Mouse (Mus musculus): Measurements from ENCODE around the gene Tmem50b. TPM values are rescaled to one million over a fixed set of nuclear protein-coding genes. Genes with fewer than 3 reads are reported as not detected.

Gene Tmem50b
- polyA plus RNA-seq, 1 experiment from 2014 or later = 34.7 TPM

GRCm38 (mm10) chr16:91565292-91565951 lies 32.2 kb downstream of the Tmem50b start:
- Histone ChIP-seq H3K4me3 (ENCODE audit: low read length) (no peak overlapping the region), H3K36me3 (ENCODE audit: control insufficient read depth, insufficient read depth, low read length) (peaks cover 24% of the 10 kb centered on the region; the same call in 1 of the 2 replicates), H3K9ac (ENCODE audit: low read depth, low read length) (no peak overlapping the region), H3K4me1 (ENCODE audit: control insufficient read depth, insufficient read depth, low read length) (no peaks in the 10 kb centered on the region), H3K27me3 (ENCODE audit: control insufficient read depth, insufficient read depth, low read length) (no peaks in the 10 kb centered on the region), H3K27ac (ENCODE audit: low read depth, low read length) (no peak overlapping the region), H3K9me3 (ENCODE audit: control insufficient read depth, low read length) (no peaks in the 10 kb centered on the region), H3K4me2 (replicated peaks; ENCODE audit: low read depth, low read length) (no peak overlapping the region)
- ATAC-seq (ENCODE audit: low FRiP score, low TSS enrichment) = no peak
- 72% methylated on average over 9 of the region's 9 CpGs for WGBS

GRCm38 (mm10) chr16:91564580-91565291 lies 32.9 kb downstream of the Tmem50b start:
- H3K36me3 ChIP-seq (ENCODE audit: control insufficient read depth, insufficient read depth, low read length) = peaks cover 31% of the 10 kb centered on the region
- H3K27ac ChIP-seq (ENCODE audit: low read depth, low read length) = no peak overlapping the region
- no peaks in the 10 kb centered on the region for H3K9me3 ChIP-seq (ENCODE audit: control insufficient read depth, low read length)
- H3K27me3 ChIP-seq (ENCODE audit: control insufficient read depth, insufficient read depth, low read length) = no peaks in the 10 kb centered on the region
- H3K4me2 ChIP-seq (replicated peaks; ENCODE audit: low read depth, low read length) = no peak overlapping the region
- H3K4me1 ChIP-seq (ENCODE audit: control insufficient read depth, insufficient read depth, low read length) = no peaks in the 10 kb centered on the region
- no peak overlapping the region for H3K9ac ChIP-seq (ENCODE audit: low read depth, low read length)
- ATAC-seq (ENCODE audit: low FRiP score, low TSS enrichment) = no peak
- 65% methylated on average over 4 of the region's 4 CpGs for WGBS
- no peak overlapping the region for H3K4me3 ChIP-seq (ENCODE audit: low read length)

GRCm38 (mm10) chr16:91561541-91562457 lies 35.8 kb downstream of the Tmem50b start:
- Histone ChIP-seq H3K9ac (ENCODE audit: low read depth, low read length) (no peak overlapping the region), H3K36me3 (ENCODE audit: control insufficient read depth, insufficient read depth, low read length) (peaks cover 45% of the 10 kb centered on the region), H3K4me3 (ENCODE audit: low read length) (no peak overlapping the region), H3K4me2 (replicated peaks; ENCODE audit: low read depth, low read length) (no peak overlapping the region), H3K9me3 (ENCODE audit: control insufficient read depth, low read length) (no peaks in the 10 kb centered on the region), H3K4me1 (ENCODE audit: control insufficient read depth, insufficient read depth, low read length) (peaks cover 4% of the 10 kb centered on the region; the same call in 1 of the 2 replicates), H3K27me3 (ENCODE audit: control insufficient read depth, insufficient read depth, low read length) (no peaks in the 10 kb centered on the region), H3K27ac (ENCODE audit: low read depth, low read length) (no peak overlapping the region)
- no peak for ATAC-seq (ENCODE audit: low FRiP score, low TSS enrichment)
- WGBS = 78% methylated on average over 38 of the region's 38 CpGs

GRCm38 (mm10) chr16:91561099-91561498 lies 36.5 kb downstream of the Tmem50b start:
- 59% methylated on average over 9 of the region's 9 CpGs for whole genome bisulfite sequencing
- H3K36me3 ChIP-seq (ENCODE audit: control insufficient read depth, insufficient read depth, low read length) = peaks cover 45% of the 10 kb centered on the region
- H3K27me3 ChIP-seq (ENCODE audit: control insufficient read depth, insufficient read depth, low read length) = no peaks in the 10 kb centered on the region
- H3K9me3 ChIP-seq (ENCODE audit: control insufficient read depth, low read length) = no peaks in the 10 kb centered on the region
- H3K4me1 ChIP-seq (ENCODE audit: control insufficient read depth, insufficient read depth, low read length) = peaks cover 8% of the 10 kb centered on the region; the same call in 1 of the 2 replicates
- H3K4me3 ChIP-seq (ENCODE audit: low read length) = no peak overlapping the region
- H3K9ac ChIP-seq (ENCODE audit: low read depth, low read length) = no peak overlapping the region
- ATAC-seq (ENCODE audit: low FRiP score, low TSS enrichment) = no peak
- no peak overlapping the region for H3K4me2 ChIP-seq (replicated peaks; ENCODE audit: low read depth, low read length)
- no peak overlapping the region for H3K27ac ChIP-seq (ENCODE audit: low read depth, low read length)

GRCm38 (mm10) chr16:91557693-91558092 lies 39.9 kb downstream of the Tmem50b start:
- peaks cover 42% of the 10 kb centered on the region for H3K36me3 ChIP-seq (ENCODE audit: control insufficient read depth, insufficient read depth, low read length)
- 88% methylated on average over 15 of the region's 15 CpGs for WGBS

GRCm38 (mm10) chr16:91557214-91557613 lies 40.4 kb downstream of the Tmem50b start:
- no peak overlapping the region; the same call in 1 of the 2 replicates for H3K4me2 ChIP-seq (replicated peaks; ENCODE audit: low read depth, low read length)
- ATAC-seq (ENCODE audit: low FRiP score, low TSS enrichment) = peak; percentile 30; the same call in 1 of the 2 replicates
- H3K4me3 ChIP-seq (ENCODE audit: low read length) = no peak overlapping the region
- H3K9me3 ChIP-seq (ENCODE audit: control insufficient read depth, low read length) = no peaks in the 10 kb centered on the region
- no peaks in the 10 kb centered on the region for H3K27me3 ChIP-seq (ENCODE audit: control insufficient read depth, insufficient read depth, low read length)
- H3K4me1 ChIP-seq (ENCODE audit: control insufficient read depth, insufficient read depth, low read length) = peaks cover 29% of the 10 kb centered on the region
- peak overlapping the region; percentile 77 for H3K27ac ChIP-seq (ENCODE audit: low read depth, low read length)
- peaks cover 37% of the 10 kb centered on the region for H3K36me3 ChIP-seq (ENCODE audit: control insufficient read depth, insufficient read depth, low read length)
- 24% methylated on average over 7 of the region's 7 CpGs for WGBS
- no peak overlapping the region for H3K9ac ChIP-seq (ENCODE audit: low read depth, low read length)

More at GRCm38 (mm10) chr16:91557693-91558092, 39.9 kb downstream of the Tmem50b start:
- Histone ChIP-seq H3K9ac (ENCODE audit: low read depth, low read length) (no peak overlapping the region), H3K4me2 (replicated peaks; ENCODE audit: low read depth, low read length) (no peak overlapping the region), H3K4me1 (ENCODE audit: control insufficient read depth, insufficient read depth, low read length) (peaks cover 29% of the 10 kb centered on the region), H3K27ac (ENCODE audit: low read depth, low read length) (no peak overlapping the region; the same call in 1 of the 2 replicates), H3K9me3 (ENCODE audit: control insufficient read depth, low read length) (no peaks in the 10 kb centered on the region), H3K4me3 (ENCODE audit: low read length) (no peak overlapping the region), H3K27me3 (ENCODE audit: control insufficient read depth, insufficient read depth, low read length) (no peaks in the 10 kb centered on the region)
- ATAC-seq (ENCODE audit: low FRiP score, low TSS enrichment) = no peak

GRCm38 (mm10) chr16:91556659-91557058 lies 40.9 kb downstream of the Tmem50b start:
- no peak overlapping the region; the same call in 1 of the 2 replicates for H3K4me2 ChIP-seq (replicated peaks; ENCODE audit: low read depth, low read length)
- WGBS = 29% methylated on average over 15 of the region's 15 CpGs
- peaks cover 29% of the 10 kb centered on the region for H3K4me1 ChIP-seq (ENCODE audit: control insufficient read depth, insufficient read depth, low read length)
- no peaks in the 10 kb centered on the region for H3K27me3 ChIP-seq (ENCODE audit: control insufficient read depth, insufficient read depth, low read length)
- peak overlapping the region; percentile 77 for H3K27ac ChIP-seq (ENCODE audit: low read depth, low read length)
- no peak overlapping the region for H3K4me3 ChIP-seq (ENCODE audit: low read length)
- no peak overlapping the region for H3K9ac ChIP-seq (ENCODE audit: low read depth, low read length)
- 0 out of 2 replicates have a peak, but pooled peaks have one; percentile 2 for ATAC-seq (ENCODE audit: low FRiP score, low TSS enrichment)
- no peaks in the 10 kb centered on the region for H3K9me3 ChIP-seq (ENCODE audit: control insufficient read depth, low read length)
- peaks cover 32% of the 10 kb centered on the region for H3K36me3 ChIP-seq (ENCODE audit: control insufficient read depth, insufficient read depth, low read length)

GRCm38 (mm10) chr16:91555017-91555605 lies 42.5 kb downstream of the Tmem50b start:
- ATAC-seq (ENCODE audit: low FRiP score, low TSS enrichment) = no peak
- 77% methylated on average over 8 of the region's 8 CpGs for WGBS

More at GRCm38 (mm10) chr16:91555017-91555605, 42.5 kb downstream of the Tmem50b start:
- Histone ChIP-seq H3K36me3 (ENCODE audit: control insufficient read depth, insufficient read depth, low read length) (peaks cover 21% of the 10 kb centered on the region), H3K4me1 (ENCODE audit: control insufficient read depth, insufficient read depth, low read length) (peaks cover 36% of the 10 kb centered on the region), H3K4me2 (replicated peaks; ENCODE audit: low read depth, low read length) (no peak overlapping the region), H3K27me3 (ENCODE audit: control insufficient read depth, insufficient read depth, low read length) (no peaks in the 10 kb centered on the region), H3K4me3 (ENCODE audit: low read length) (no peak overlapping the region), H3K27ac (ENCODE audit: low read depth, low read length) (no peak overlapping the region), H3K9ac (ENCODE audit: low read depth, low read length) (no peak overlapping the region), H3K9me3 (ENCODE audit: control insufficient read depth, low read length) (no peaks in the 10 kb centered on the region)

All from kidney, embryonic 14.5 days (tissue).